Mouse (Mus musculus): ENCODE data around the gene Tmem28. TPM values are rescaled to one million over a fixed set of nuclear protein-coding genes. Genes with fewer than 3 reads are reported as not detected.

Gene Tmem28
- 1.8 and 2.1 TPM in 2 replicates for polyA plus RNA-seq (2012; rRNA removed; ENCODE audit: low replicate concordance)

GRCm38 (mm10) chrX:99820790-99821395 lies at the start of gene Tmem28:
Gene Tmem28 (plus strand): TSS chrX:99821021.

Other genes with a start within 250 kb of the Tmem28 start
- 2.3 and 3.5 TPM in 2 replicates for gene Eda, start 154.6 kb downstream of the Tmem28 start, polyA plus RNA-seq (2012; rRNA removed; ENCODE audit: low replicate concordance)